Mouse (Mus musculus) kidney, embryonic 15.5 days (tissue): ENCODE measurements at regions not wholly inside any gene's neighbourhood (a gene's known extent, or its start where the extent isn't known, plus 50 kb on each side); places are given as distances from the start of the nearest gene placed in this dataset.

Source experiments
- ATAC-seq: fragments of 200-750 bp; cut with Nextera tagmentation; replicated peaks from 2 replicates; pipeline ENCODE4 v1.8.0; 2017; ENCODE audit warnings: moderate TSS enrichment; ENCODE audit not compliant: low FRiP score
- H3K27ac ChIP-seq: fragments of 300-500 bp; sonication (generic); 2 replicates; pipeline ENCODE4 v1.5.1; 2015; ENCODE audit warnings: mild to moderate bottlenecking, inconsistent platforms
- H3K27me3 ChIP-seq: fragments of 300-500 bp; sonication (generic); 2 replicates; pipeline ENCODE4 v1.6.1; 2015; ENCODE audit warnings: inconsistent platforms
- H3K36me3 ChIP-seq: fragments of 300-500 bp; sonication (generic); 2 replicates; pipeline ENCODE4 v1.6.1; 2015; ENCODE audit warnings: inconsistent platforms
- H3K4me1 ChIP-seq: fragments of 300-500 bp; sonication (generic); 2 replicates; pipeline ENCODE4 v1.6.1; 2015; ENCODE audit warnings: inconsistent platforms
- H3K4me2 ChIP-seq: fragments of 300-500 bp; sonication (generic); 2 replicates; pipeline ENCODE4 v1.6.1; 2015; ENCODE audit warnings: moderate library complexity, mild to moderate bottlenecking, inconsistent platforms
- H3K4me3 ChIP-seq: fragments of 300-500 bp; sonication (generic); replicated peaks from 2 replicates; pipeline ENCODE4 v1.5.1; 2015; ENCODE audit warnings: mild to moderate bottlenecking, inconsistent platforms
- H3K9ac ChIP-seq: fragments of 300-500 bp; sonication (generic); 2 replicates; pipeline ENCODE4 v1.6.1; 2015; ENCODE audit warnings: mild to moderate bottlenecking, inconsistent platforms
- H3K9me3 ChIP-seq: fragments of 300-500 bp; sonication (generic); replicated peaks from 2 replicates; pipeline ENCODE4 v1.6.1; 2016; ENCODE audit warnings: inconsistent platforms
- WGBS: fragments of 180-500 bp; shearing (Covaris S2); methylation state at CpG from one replicate; pipeline ENCODE4 v1.1.7; 2015; ENCODE audit warnings: mixed read lengths; 5-methylcytosine and 5-hydroxymethylcytosine counted together

DNA sequence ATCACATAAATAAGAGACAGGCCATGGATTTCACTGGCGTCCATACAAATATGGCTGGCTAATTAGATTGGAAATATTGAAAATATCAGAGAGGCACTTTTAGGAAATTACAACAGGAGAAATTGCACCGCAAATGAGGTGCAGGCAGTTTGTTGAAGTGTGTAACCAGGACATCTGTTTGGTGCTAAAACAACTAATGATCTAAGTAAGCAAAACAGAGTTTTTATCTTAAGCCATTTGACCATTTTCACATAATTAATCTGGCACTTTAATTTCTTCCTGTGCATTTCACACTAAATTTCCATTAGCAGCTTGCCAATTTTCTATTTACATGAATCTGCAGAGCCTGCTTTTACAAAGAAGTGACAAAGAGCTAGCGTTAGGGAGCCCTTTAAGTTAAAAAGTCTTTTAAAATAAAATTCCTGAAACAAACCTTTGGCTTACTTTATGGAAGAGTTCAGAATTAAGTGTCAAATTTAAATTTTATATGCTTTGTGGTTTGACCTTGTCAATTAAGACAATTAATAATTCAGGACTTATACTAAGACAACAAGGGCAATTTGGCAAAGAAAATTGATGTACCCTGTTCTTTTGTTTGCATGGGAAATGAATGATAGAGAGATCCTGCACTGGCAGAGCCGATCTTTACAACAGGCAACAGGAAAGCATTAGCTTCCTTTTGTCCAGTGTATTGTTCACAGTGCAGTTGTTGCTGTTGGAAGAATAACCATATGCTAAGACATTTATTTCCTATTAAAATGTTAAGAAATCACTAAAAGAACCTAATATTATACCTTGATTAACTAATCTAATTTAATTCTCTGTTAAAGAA lies 211.4 kb downstream of the Slitrk6 start:
- Histone ChIP-seq H3K4me2 (no peak overlapping the region), H3K9ac (no peak overlapping the region), H3K9me3 (no peaks in the 10 kb centered on the region), H3K4me3 (no peak overlapping the region), H3K4me1 (no peaks in the 10 kb centered on the region), H3K27ac (no peak overlapping the region), H3K27me3 (no peaks in the 10 kb centered on the region), H3K36me3 (no peaks in the 10 kb centered on the region)
- WGBS: 67% methylated on average over 4 of the region's 4 CpGs
- ATAC-seq: no peak

DNA sequence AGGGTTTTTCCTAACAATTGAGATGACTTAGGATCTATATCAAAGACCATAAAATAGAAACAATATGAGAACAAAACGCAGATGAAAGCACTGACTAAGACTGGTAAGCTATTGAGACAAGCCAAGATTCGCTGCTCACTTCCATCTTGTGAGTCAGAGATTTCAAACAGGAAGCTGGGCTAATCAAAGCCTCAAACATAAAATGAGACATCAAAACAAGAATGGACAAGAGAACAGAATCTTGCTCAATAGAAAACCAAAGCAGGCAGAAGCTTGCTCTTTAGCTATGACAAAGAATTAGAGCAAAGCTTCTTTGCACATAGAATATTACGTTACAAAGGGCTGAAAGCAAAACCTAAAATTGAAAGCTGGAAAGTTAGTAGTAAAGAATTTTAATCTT lies 227.6 kb downstream of the Slitrk6 start:
- H3K9ac ChIP-seq: no peak overlapping the region
- ATAC-seq: no peak
- 78% methylated on average over 3 of the region's 3 CpGs for WGBS
- H3K27ac ChIP-seq: no peak overlapping the region
- H3K4me3 ChIP-seq: no peak overlapping the region
- H3K4me2 ChIP-seq: no peak overlapping the region
- H3K27me3 ChIP-seq: no peaks in the 10 kb centered on the region
- no peaks in the 10 kb centered on the region for H3K9me3 ChIP-seq
- no peaks in the 10 kb centered on the region for H3K36me3 ChIP-seq
- no peaks in the 10 kb centered on the region for H3K4me1 ChIP-seq

DNA sequence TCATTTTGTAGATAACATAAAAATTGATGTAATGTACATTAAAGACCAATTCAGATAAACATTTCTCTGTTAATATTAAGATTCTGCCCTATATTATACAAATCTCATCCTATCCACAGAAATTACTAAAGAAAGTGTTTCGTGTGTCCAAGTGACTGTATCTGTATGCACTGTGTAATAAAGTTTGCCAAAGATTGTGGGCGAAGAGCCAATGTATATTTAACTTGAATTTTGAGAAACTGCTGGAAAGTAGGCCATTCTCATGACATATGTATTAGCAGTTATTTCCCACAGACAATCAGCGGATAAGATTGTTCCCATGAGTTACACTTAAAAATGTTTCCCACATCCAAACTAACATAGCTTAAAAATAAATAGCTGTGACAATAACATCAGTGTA lies 269.9 kb downstream of the Slitrk6 start:
- Histone ChIP-seq H3K9me3 (no peaks in the 10 kb centered on the region), H3K27ac (no peak overlapping the region), H3K27me3 (no peaks in the 10 kb centered on the region), H3K9ac (no peak overlapping the region), H3K4me1 (no peaks in the 10 kb centered on the region), H3K36me3 (no peaks in the 10 kb centered on the region), H3K4me2 (no peak overlapping the region), H3K4me3 (no peak overlapping the region)
- ATAC-seq: no peak
- 77% methylated on average over 3 of the region's 3 CpGs for WGBS

DNA sequence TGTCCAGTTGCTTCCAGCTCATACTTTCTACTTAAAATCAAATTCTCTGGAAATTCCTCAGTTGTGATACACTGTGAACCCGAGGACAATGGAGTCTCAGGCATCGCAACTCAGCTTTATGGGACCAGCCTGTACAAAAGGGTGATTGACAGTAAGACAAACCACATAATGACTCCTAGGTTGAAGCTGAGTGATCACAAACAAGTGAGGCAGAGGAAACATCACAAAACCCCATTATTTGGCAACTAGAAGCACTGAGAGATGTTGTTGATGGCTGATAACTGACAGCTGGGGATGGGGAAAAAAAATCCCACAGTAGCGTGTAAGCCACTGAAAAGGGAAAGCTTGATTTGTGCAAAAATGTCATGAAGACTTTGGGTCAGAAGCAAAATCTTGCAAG lies 282.2 kb downstream of the Slitrk6 start:
- 59% methylated on average over 3 of the region's 3 CpGs for WGBS
- no peak overlapping the region for H3K27ac ChIP-seq
- no peak overlapping the region for H3K4me2 ChIP-seq
- H3K27me3 ChIP-seq: no peaks in the 10 kb centered on the region
- H3K9ac ChIP-seq: no peak overlapping the region
- no peaks in the 10 kb centered on the region for H3K9me3 ChIP-seq
- H3K4me1 ChIP-seq: no peaks in the 10 kb centered on the region
- ATAC-seq: no peak
- no peaks in the 10 kb centered on the region for H3K36me3 ChIP-seq
- H3K4me3 ChIP-seq: no peak overlapping the region

DNA sequence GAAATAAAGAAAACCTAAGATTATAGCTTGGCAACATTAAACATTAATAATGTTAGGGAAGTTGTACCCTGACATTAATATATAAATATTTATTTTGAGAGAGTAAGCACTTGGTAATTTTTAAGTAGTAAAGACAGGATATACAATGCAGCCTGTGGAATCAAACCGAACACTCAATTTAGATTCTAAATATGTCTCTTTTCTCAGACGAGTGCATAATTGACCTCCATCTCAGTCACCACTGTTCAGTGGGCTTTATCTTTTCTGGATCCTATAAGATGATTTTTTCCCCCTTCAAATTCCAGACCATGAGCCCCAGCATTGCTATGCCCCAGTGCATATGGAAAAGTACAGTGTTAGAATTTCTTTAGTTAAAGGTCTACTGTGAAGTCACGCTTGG lies 282.8 kb downstream of the Slitrk6 start:
- no peaks in the 10 kb centered on the region for H3K9me3 ChIP-seq
- H3K36me3 ChIP-seq: no peaks in the 10 kb centered on the region
- H3K27me3 ChIP-seq: no peaks in the 10 kb centered on the region
- H3K9ac ChIP-seq: no peak overlapping the region
- 86% methylated on average over 3 of the region's 3 CpGs for WGBS
- no peak overlapping the region for H3K27ac ChIP-seq
- H3K4me1 ChIP-seq: no peaks in the 10 kb centered on the region
- no peak overlapping the region for H3K4me2 ChIP-seq
- ATAC-seq: no peak
- no peak overlapping the region for H3K4me3 ChIP-seq

DNA sequence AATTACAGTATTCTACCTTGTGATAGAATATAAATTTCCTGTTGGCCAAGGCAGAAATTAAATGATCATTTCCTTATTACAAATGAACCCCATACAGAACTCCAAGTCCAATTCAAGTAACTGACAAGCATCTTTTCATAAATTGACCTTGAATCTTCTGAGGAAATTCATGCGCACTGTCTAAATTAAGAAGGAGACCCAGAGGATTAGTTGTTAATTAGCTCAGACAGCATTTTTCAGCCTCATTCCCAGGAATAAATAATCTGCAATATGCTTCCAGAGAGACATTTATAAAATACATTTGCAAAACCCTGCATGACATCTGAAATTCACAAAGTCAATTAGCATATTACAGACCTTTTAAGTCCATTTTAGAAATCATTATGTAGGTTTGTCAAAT lies 284.2 kb downstream of the Slitrk6 start:
- Histone ChIP-seq H3K27me3 (no peaks in the 10 kb centered on the region), H3K9ac (no peak overlapping the region), H3K4me1 (no peaks in the 10 kb centered on the region), H3K36me3 (no peaks in the 10 kb centered on the region), H3K9me3 (no peaks in the 10 kb centered on the region), H3K4me2 (no peak overlapping the region), H3K4me3 (no peak overlapping the region), H3K27ac (no peak overlapping the region)
- 96% methylated on average over 1 of the region's 1 CpGs for WGBS
- ATAC-seq: no peak

DNA sequence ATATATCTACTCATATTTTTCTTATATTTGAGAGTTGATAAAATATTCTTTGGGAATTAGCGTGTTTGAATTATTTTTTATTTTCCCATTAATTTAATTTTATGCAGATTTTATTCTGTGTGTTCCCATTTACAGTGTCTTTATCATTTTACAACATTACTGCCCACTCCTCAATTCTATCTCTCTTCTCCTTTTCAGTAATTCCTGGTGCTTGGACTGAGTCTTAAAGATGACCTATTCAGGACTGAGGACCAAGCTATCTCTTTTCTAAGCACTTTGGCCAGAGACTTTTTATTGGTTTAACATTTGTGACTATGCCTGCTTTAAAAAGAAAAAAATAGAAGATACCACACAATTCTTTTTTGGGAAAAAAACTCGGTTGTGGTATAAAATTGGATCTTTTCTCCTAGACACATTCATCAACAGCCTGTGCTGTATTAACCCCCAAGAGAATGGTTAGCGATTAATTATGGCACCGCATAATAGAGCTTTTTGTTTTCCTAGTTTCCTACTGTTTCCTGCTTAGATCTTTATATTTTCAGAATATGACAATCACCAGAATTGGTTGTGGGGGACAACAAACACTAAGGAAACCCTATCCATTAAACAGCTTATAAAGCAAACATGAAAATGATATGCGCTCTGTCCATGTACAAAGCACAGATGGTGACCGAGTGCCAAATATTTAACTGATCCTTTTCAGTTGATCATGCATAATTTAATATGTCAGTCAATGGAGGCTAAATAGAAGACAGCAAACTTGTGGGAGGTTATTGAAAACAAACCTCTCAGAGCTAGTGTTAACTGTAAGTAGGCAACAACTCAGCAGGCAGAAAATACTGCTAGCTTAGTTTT lies 286.3 kb downstream of the Slitrk6 start:
- H3K4me3 ChIP-seq: no peak overlapping the region
- WGBS: 62% methylated on average over 6 of the region's 6 CpGs
- no peaks in the 10 kb centered on the region for H3K4me1 ChIP-seq

More for the DNA sequence above, 286.3 kb downstream of the Slitrk6 start:
- H3K4me2 ChIP-seq: no peak overlapping the region
- no peaks in the 10 kb centered on the region for H3K36me3 ChIP-seq
- H3K9ac ChIP-seq: no peak overlapping the region
- H3K27me3 ChIP-seq: no peaks in the 10 kb centered on the region
- ATAC-seq: no peak
- no peaks in the 10 kb centered on the region for H3K9me3 ChIP-seq
- no peak overlapping the region for H3K27ac ChIP-seq
